Mouse (Mus musculus) heart, embryonic 10.5 days (tissue): ENCODE data around the gene Mfap4. TPM values are rescaled to one million over a fixed set of nuclear protein-coding genes. Genes with fewer than 3 reads are reported as not detected.

Source experiments
- DNase-seq: peaks from one replicate; pipeline ENCODE4 v3.0.0-alpha.2; 2017; ENCODE audit warnings: low spot score
- H3K27ac ChIP-seq: fragments of 300-500 bp; sonication (generic); 2 replicates; pipeline ENCODE4 v1.5.1; 2016; ENCODE audit warnings: mild to moderate bottlenecking
- H3K27me3 ChIP-seq: fragments of 300-500 bp; sonication (generic); 2 replicates; pipeline ENCODE4 v1.6.1; 2016; ENCODE audit warnings: mild to moderate bottlenecking; ENCODE audit not compliant: poor library complexity, insufficient read depth, severe bottlenecking
- H3K36me3 ChIP-seq: fragments of 300-500 bp; sonication (generic); 2 replicates; pipeline ENCODE4 v1.6.1; 2016; ENCODE audit warnings: mild to moderate bottlenecking, moderate library complexity
- H3K4me1 ChIP-seq: fragments of 300-500 bp; sonication (generic); 2 replicates; pipeline ENCODE4 v1.6.1; 2016; ENCODE audit warnings: mild to moderate bottlenecking
- H3K4me3 ChIP-seq: fragments of 300-500 bp; sonication (generic); 2 replicates; pipeline ENCODE4 v1.5.1; 2016; ENCODE audit warnings: mild to moderate bottlenecking, moderate library complexity
- H3K9me3 ChIP-seq: fragments of 300-500 bp; sonication (generic); 2 replicates; pipeline ENCODE4 v1.6.1; 2016; ENCODE audit warnings: mild to moderate bottlenecking, moderate library complexity
- WGBS: fragments of 180-500 bp; shearing (Covaris S2); methylation state at CpG from one replicate; pipeline ENCODE4 v1.1.7; 2016; 5-methylcytosine and 5-hydroxymethylcytosine counted together
- polyA plus RNA-seq: library from polyadenylated mRNA; unstranded; fragments of >200 nt; fragmentation: Nextera tagmentation; extraction: Ambion mirVana; gene quantifications from 2 replicates; pipeline ENCODE4 v1.2.1, GENCODE M21; 2016

The Mfap4 gene
- polyA plus RNA-seq, 1 experiment from 2014 or later, result 67.8 TPM

DNA sequence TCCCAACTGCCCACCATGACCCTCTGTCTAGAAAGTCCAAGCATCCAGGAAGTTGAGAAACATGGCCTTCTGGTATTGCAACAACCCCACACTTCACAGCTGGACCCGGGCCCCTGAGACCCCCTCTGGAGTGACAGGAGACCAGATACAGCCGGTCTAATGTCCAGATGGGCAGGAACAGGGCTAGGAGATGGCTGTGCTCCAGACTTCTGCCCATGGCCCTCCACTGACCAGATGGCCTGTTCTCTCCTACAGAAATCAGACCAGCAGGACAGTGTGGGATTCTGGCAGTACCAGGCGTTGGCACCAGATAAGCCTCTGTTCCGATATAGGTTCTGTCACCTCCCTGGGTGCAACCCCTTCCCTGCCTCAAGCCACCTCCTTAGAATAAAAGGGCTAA lies 16.7 kb upstream of the Mfap4 start:
- peaks cover under 1% of the 10 kb centered on the region; the same call in 1 of the 2 replicates for H3K27me3 ChIP-seq
- H3K4me3 ChIP-seq, result no peak overlapping the region
- no peaks in the 10 kb centered on the region for H3K36me3 ChIP-seq
- H3K9me3 ChIP-seq, result no peaks in the 10 kb centered on the region
- DNase-seq, result no peak
- H3K27ac ChIP-seq, result no peak overlapping the region
- no peaks in the 10 kb centered on the region for H3K4me1 ChIP-seq
- 75% methylated on average over 4 of the region's 4 CpGs for WGBS

DNA sequence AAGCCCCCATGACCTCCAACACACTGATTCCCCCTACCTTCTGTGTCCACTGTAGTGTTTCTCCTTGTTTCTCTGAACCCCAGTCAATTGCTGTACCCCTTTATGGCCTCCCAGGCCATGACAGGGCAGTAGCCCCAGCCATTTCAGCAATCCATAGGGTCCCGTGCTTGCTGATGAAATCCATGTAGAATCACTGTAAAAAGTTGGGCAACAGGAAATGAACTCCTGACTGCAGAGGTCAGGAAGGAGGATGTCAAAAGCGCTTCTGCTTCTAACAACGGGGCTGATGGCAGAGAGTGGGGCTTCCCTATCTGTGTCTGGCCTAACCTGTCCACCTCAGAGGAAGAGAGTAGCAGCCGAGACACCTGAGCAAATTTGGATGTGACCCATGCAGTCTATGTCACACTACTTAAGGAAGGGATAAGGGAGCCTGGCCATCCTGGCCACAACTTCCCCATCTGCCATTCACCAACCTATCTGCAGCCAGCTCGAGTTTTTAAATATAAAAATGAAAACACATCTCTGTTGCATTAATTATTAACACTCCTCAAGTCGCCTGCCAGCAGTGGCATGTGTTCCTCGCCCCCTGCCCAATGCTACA lies 15.8 kb upstream of the Mfap4 start:
- Histone ChIP-seq H3K27ac (no peak overlapping the region), H3K4me1 (no peaks in the 10 kb centered on the region), H3K9me3 (no peaks in the 10 kb centered on the region), H3K27me3 (peaks cover 3% of the 10 kb centered on the region; the same call in 1 of the 2 replicates), H3K36me3 (no peaks in the 10 kb centered on the region), H3K4me3 (no peak overlapping the region)
- 65% methylated on average over 7 of the region's 7 CpGs for WGBS
- no peak for DNase-seq

DNA sequence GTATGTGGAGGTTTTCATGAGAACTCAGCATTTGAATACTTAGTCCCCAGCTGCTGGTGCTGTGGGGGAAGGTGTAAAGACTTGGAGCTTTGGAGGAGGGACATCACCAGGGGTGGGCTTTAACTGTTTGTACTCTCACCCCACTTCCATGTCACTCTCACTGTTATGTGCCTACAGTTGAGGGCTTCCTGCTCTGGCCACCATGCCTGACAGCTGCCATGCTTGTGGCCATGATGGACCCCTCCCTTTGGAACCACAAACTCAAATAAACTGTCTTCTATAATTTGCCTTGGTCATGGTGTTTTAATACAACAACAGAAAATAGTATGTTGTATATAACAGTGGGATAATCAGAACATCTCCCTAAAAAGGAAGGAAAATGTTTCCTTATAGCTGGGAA lies 14.4 kb upstream of the Mfap4 start:
- Histone ChIP-seq H3K4me1 (no peaks in the 10 kb centered on the region), H3K36me3 (no peaks in the 10 kb centered on the region), H3K27me3 (peaks cover 3% of the 10 kb centered on the region; the same call in 1 of the 2 replicates), H3K9me3 (no peaks in the 10 kb centered on the region), H3K27ac (no peak overlapping the region), H3K4me3 (no peak overlapping the region)
- no peak for DNase-seq

DNA sequence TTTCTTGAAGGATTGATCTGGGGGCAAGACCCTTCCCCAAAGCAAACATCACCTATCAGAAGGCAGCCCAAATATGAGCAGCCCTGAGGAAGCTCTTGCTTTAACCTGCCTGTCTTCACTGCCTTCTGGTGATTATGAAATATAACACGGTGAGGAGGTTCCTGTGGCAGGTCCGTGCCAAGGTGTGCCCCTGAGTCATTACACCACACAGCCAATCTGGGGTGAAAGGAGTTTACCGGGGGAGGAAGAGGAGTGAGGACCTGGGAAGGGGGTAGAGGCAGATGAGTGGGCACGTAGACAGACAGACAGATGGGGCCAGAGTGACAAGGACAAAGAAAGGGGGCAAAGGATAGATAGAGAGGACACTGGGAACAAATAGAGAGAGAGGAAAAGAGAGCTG lies 11.6 kb upstream of the Mfap4 start:
- Histone ChIP-seq H3K9me3 (no peaks in the 10 kb centered on the region), H3K4me3 (no peak overlapping the region), H3K27me3 (peaks cover 10% of the 10 kb centered on the region; the same call in 1 of the 2 replicates), H3K4me1 (no peaks in the 10 kb centered on the region), H3K27ac (no peak overlapping the region), H3K36me3 (no peaks in the 10 kb centered on the region)
- no peak for DNase-seq
- 71% methylated on average over 4 of the region's 4 CpGs for WGBS

DNA sequence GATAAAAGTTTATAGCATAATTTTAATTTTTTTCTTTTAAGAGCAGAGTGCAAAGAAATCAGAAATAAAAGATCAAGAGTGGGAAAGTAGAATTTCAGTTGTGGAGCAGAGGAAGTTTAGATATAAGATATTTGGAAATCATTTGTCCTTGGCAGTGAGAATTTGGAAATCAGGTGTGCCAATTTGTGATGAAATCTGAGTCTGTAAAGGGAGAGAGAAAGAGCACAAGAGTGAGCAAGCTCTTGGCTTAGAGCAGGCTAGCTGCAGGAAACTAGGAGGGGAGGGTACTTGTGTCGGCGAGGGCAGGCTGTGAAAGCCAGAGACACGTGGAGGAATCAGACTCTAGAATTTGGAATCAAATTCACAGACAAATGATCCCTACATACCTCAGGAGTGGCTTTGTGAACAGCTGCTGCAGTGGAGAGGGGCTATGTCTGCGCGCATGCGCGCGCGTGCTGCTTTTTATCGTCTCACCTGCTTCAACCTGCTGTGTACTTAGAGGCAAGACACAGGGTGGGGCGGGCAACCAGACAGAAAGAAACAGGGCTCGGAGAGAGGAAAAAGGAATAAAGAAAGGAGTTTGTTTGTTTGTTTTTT lies 8.3 kb upstream of the Mfap4 start:
- no peak for DNase-seq
- no peak overlapping the region for H3K4me3 ChIP-seq
- no peaks in the 10 kb centered on the region for H3K9me3 ChIP-seq
- peaks cover 8% of the 10 kb centered on the region for H3K4me1 ChIP-seq
- H3K36me3 ChIP-seq, result no peaks in the 10 kb centered on the region
- 63% methylated on average over 12 of the region's 12 CpGs for WGBS
- H3K27me3 ChIP-seq, result peaks cover 10% of the 10 kb centered on the region; the same call in 1 of the 2 replicates
- H3K27ac ChIP-seq, result no peak overlapping the region

DNA sequence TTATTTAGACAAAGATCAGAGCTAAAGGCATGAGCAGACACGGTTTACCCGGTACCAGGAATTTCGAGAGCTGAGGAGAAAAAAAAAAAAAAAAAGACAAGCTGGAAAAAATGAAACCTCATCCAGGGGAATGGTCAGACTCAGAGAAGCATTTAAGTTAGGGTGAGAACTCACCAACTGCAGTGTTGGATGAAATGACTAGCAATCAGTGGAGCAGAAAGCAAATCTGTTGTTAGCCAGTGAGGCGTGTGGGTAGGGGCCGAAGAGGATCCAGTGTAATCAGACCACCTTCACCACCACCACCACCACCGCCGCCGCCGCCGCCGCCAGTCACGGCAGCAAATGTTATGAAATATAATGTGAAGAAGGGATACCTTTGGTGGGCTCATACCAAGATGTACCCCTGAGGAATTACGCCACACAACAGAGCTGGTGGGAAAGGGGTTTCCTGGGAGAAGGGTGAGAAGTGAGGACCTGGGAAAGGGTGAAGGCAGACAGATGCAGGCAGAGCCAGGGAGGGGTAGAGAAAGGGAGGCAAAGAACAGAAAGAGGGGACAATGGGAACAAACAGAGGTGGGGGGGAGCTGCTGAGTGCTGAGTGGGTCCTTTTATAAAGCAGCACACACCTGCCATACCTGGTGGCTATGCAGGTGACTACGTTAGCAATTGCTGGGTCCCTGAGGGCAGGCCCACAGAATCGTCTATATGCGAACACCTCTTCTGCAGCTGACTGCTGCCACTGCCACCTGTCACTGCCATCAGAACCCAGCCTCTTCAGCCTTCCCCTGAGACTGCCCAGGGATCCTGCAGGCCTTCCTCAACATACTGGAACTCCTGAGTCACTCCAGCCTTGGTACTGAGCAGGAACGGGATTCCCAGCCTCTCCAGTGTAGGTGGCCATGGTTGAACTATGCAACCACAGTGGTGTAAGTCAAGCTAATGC lies 7.4 kb upstream of the Mfap4 start:
- peak overlapping the region; percentile 5; the same call in 1 of the 2 replicates for H3K4me3 ChIP-seq
- H3K27me3 ChIP-seq, result peaks cover 10% of the 10 kb centered on the region; the same call in 1 of the 2 replicates
- 72% methylated on average over 17 of the region's 17 CpGs for whole genome bisulfite sequencing
- H3K36me3 ChIP-seq, result no peaks in the 10 kb centered on the region
- H3K9me3 ChIP-seq, result no peaks in the 10 kb centered on the region
- peak overlapping the region; percentile 32; the same call in 1 of the 2 replicates for H3K27ac ChIP-seq
- peaks cover 9% of the 10 kb centered on the region for H3K4me1 ChIP-seq
- DNase-seq, result no peak

DNA sequence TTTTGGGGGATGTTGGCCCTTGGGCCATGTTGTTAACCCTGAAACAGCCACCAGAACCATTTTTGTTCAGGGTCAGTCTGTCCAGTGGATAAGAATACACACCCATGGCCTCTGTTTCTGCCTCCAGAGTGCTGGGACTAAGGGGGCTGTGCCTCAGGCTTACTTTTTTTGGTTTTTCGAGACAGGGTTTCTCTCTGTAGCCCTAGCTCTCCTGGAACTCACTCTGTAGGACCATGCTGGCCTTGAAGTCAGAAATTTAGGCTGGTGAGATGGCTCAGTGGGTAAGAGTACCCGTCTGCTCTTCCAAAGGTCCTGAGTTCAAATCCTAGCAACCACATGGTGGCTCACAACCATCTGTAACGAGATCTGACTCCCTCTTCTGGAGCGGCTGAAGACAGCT lies 6.4 kb upstream of the Mfap4 start:
- no peak for DNase-seq
- WGBS, result 82% methylated on average over 4 of the region's 4 CpGs
- Histone ChIP-seq H3K4me3 (no peak overlapping the region), H3K4me1 (peaks cover 9% of the 10 kb centered on the region), H3K27me3 (peaks cover 7% of the 10 kb centered on the region; the same call in 1 of the 2 replicates), H3K36me3 (no peaks in the 10 kb centered on the region), H3K27ac (no peak overlapping the region; the same call in 1 of the 2 replicates), H3K9me3 (no peaks in the 10 kb centered on the region)

DNA sequence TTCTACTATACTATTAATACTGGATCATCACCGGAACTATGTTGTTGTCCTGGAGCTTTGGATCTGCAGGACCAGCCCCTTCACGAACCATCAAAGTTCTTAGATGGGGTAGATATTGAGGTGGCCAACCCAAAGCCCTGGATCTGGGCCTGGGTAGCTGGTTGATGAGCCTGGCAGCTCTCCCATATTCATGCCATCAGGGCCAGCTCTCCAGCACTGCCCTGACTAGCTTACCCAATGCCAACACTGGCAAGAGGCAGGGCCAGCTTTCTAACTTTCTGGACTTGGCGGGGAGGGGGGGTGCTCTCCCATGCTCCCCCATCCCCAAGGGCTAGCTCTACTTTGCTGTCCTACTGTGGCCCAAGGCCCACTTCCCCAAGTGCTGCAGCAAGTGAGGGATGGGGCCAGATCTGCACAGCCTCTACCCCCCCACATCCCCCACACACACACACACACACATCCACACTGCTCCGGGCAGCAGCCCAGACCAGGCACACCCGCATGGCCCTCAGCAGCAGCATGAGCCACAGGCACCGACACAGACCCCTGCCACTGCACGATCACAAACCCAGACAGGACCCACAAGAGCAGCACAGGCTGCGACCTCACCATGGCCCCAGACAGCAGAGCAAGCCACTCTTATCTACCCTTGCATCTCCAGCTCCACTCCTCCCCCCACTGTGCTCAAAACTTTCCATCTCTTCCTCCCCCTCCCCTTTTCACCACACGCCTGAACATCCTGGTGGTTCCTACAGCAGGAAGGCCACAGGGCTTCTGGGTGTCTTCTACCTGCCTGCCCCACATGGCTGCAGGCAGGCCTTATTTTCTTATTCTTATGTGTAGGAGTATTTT lies 3.8 kb upstream of the Mfap4 start:
- Histone ChIP-seq H3K27me3 (peaks cover 13% of the 10 kb centered on the region; the same call in 1 of the 2 replicates), H3K4me3 (no peak overlapping the region), H3K36me3 (peaks cover 1% of the 10 kb centered on the region; the same call in 1 of the 2 replicates), H3K9me3 (no peaks in the 10 kb centered on the region), H3K27ac (peak overlapping the region; percentile 37; the same call in 1 of the 2 replicates), H3K4me1 (peaks cover 33% of the 10 kb centered on the region)
- 55% methylated on average over 9 of the region's 9 CpGs for WGBS
- DNase-seq, result peak; percentile 72

DNA sequence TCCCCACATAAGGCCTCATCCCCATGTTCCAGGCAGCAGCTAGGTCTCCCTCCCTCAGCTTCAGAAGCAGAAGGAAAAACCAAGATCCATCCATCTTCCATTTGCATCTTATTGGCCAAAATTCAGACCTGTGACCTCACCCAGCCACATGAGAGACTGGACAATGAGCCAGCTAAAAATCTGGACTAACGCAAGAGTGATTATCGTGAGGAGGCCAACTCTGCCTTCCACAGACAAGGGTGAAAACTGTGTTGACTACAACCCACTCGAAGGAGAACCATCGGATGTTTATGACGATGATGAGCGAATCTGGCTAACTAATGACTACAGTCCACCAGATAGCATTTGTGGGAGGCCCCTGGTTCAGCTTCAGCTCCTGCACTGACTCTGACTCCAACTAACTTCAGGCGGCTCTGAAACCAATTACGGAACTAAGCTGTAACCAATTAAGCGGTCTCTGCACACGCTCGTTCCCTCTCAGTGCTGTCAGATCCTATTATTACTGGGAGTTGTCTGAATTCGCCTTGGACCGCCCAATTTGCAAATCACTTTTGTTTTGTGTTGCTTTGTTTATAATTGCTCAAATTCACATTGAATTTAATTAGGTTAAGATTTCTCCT lies 1.9 kb upstream of the Mfap4 start:
- H3K4me3 ChIP-seq, result no peak overlapping the region
- DNase-seq, result peak; percentile 70
- no peak overlapping the region for H3K27ac ChIP-seq
- peaks cover 15% of the 10 kb centered on the region for H3K36me3 ChIP-seq
- WGBS, result 85% methylated on average over 13 of the region's 13 CpGs
- no peaks in the 10 kb centered on the region for H3K9me3 ChIP-seq
- peaks cover 6% of the 10 kb centered on the region; the same call in 1 of the 2 replicates for H3K27me3 ChIP-seq
- H3K4me1 ChIP-seq, result peaks cover 45% of the 10 kb centered on the region

DNA sequence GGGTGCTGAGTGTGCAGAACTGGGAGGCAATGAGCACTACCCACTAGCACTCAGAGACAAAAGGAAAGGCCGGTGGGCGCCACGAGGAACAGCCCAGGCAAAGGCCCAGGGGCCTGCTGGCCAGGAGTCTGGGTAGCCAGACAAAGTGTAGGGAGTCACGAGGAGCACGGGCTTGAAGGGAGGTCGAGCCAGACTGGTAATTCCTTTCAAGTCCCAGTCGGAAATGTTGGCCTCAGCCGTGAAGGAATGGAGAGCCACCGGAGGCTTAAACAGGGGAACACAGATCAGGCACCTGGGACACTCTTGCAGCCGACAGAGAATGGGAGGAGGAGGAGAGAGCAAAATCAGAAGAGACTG lies 997 bp upstream of the Mfap4 start:
- H3K27ac ChIP-seq, result peak overlapping the region; percentile 88
- whole genome bisulfite sequencing, result 22% methylated on average over 10 of the region's 10 CpGs
- DNase-seq, result peak; percentile 72
- H3K4me3 ChIP-seq, result peak overlapping the region; percentile 38
- peaks cover 6% of the 10 kb centered on the region; the same call in 1 of the 2 replicates for H3K27me3 ChIP-seq
- H3K36me3 ChIP-seq, result peaks cover 24% of the 10 kb centered on the region
- peaks cover 46% of the 10 kb centered on the region for H3K4me1 ChIP-seq
- H3K9me3 ChIP-seq, result no peaks in the 10 kb centered on the region

DNA sequence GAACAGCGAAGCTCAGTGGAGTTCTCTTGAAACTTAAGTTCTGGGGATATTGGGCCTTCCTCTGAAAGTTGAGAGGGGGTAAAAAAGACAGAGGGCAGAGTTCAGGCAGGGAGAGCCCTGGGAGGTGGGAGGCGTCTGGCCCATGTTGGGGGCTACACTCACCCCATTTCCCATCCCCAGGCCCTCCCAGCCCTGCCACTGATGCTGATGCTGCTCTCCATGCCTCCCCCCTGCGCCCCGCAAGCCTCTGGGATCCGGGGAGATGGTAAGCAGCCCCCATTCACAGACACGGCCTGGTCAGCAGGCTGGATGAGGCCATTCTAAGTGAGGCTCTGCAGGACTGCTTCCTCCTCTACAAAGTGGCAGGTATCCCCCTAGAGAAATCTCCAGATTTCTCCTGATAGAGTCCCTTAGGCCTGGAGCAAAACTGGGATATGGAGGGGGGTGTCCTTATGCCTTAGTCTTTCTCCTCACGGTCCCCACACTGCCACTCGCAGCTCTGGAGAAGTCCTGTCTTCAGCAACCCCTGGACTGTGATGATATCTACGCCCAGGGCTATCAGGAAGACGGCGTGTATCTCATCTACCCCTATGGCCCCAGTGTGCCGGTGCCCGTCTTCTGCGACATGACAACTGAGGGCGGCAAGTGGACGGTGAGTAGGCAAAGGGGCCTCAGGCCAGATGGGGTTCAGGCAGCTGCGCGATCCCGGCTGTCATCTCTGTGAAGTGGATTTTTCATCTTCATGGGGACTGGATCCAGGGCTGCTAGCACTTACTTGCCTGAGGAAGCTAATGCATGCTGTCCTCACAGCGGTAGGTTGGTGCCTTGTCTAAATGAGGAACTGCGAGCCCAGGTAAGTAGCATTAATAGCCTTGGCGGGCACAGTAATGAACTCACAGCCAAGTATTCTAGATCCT lies 568 bp downstream of the Mfap4 start:
- DNase-seq, result peak; percentile 73
- H3K36me3 ChIP-seq, result peaks cover 39% of the 10 kb centered on the region
- H3K27ac ChIP-seq, result peak overlapping the region; percentile 88
- peak overlapping the region; percentile 49 for H3K4me3 ChIP-seq
- 48% methylated on average over 22 of the region's 22 CpGs for WGBS
- H3K27me3 ChIP-seq, result peaks cover 6% of the 10 kb centered on the region; the same call in 1 of the 2 replicates
- H3K9me3 ChIP-seq, result no peaks in the 10 kb centered on the region
- H3K4me1 ChIP-seq, result peaks cover 60% of the 10 kb centered on the region
